Mouse (Mus musculus): ENCODE data around the gene Rnf126. TPM values are rescaled to one million over a fixed set of nuclear protein-coding genes. Genes with fewer than 3 reads are reported as not detected.

The Rnf126 gene
- total RNA-seq, 2 experiments from 2014 or later: 47.4 to 51.1 TPM

Other genes with a start within 250 kb of the Rnf126 start
- gene Plpp2, start 233.2 kb downstream of the Rnf126 start, total RNA-seq (2021): 10 to 100 TPM; 13.3 to 35.7 TPM
- gene Mier2, start 211.8 kb downstream of the Rnf126 start, total RNA-seq (2021): 10 to 100 TPM; 32.5 to 34.2 TPM
- not detected for gene Theg, start 179.6 kb downstream of the Rnf126 start, total RNA-seq (2021)
- gene C2cd4c, start 152.9 kb downstream of the Rnf126 start, total RNA-seq (2021): under 1 TPM; 0.07 to 0.13 TPM
- 1 to 10 TPM; 3.3 to 5.9 TPM for gene Shc2, start 129.0 kb downstream of the Rnf126 start, total RNA-seq (2021)
- gene Odf3l2, start 121.2 kb downstream of the Rnf126 start, total RNA-seq (2021): not detected
- gene Madcam1, start 102.4 kb downstream of the Rnf126 start, total RNA-seq (2021): not detected
- 10 to 100 TPM; 29.6 to 34.4 TPM for gene Tpgs1, start 97.6 kb downstream of the Rnf126 start, total RNA-seq (2021)
- gene Cdc34, start 84.8 kb downstream of the Rnf126 start, total RNA-seq (2021): 100 to 1,000 TPM in 1 of 2 experiments, 10 to 100 TPM in 1; 87.6 to 120 TPM
- 1 to 10 TPM; 1.2 to 1.3 TPM for gene Gzmm, start 77.9 kb downstream of the Rnf126 start, total RNA-seq (2021)
- 100 to 1,000 TPM; 618 to 637 TPM for gene Bsg, start 62.5 kb downstream of the Rnf126 start, total RNA-seq (2021)
- 1 to 10 TPM; 6.1 to 9.4 TPM for gene Hcn2, start 50.3 kb downstream of the Rnf126 start, total RNA-seq (2021)
- gene Polrmt, start 20.4 kb downstream of the Rnf126 start, total RNA-seq (2021): 10 to 100 TPM; 53.0 to 59.0 TPM
- under 1 TPM in 1 of 2 experiments, not detected in 1; 0.13 TPM for gene Fgf22, start 11.9 kb downstream of the Rnf126 start, total RNA-seq (2021)
- 10 to 100 TPM; 11.0 to 28.5 TPM for gene Fstl3, start 10.3 kb upstream of the Rnf126 start, total RNA-seq (2021)
- not detected for gene Prss57, start 24.0 kb upstream of the Rnf126 start, total RNA-seq (2021)
- gene Palm, start 26.6 kb upstream of the Rnf126 start, total RNA-seq (2021): 10 to 100 TPM; 59.4 to 62.2 TPM
- under 1 TPM; 0.60 to 0.74 TPM for gene Misp, start 54.0 kb upstream of the Rnf126 start, total RNA-seq (2021)
- 100 to 1,000 TPM; 301 to 357 TPM for gene Ptbp1, start 87.5 kb upstream of the Rnf126 start, total RNA-seq (2021)
- 1 to 10 TPM in 1 of 2 experiments, not detected in 1; 1.1 TPM for gene Prtn3, start 107.5 kb upstream of the Rnf126 start, total RNA-seq (2021)
- gene Plppr3, start 107.7 kb upstream of the Rnf126 start, total RNA-seq (2021): 1 to 10 TPM; 1.4 to 2.8 TPM
- gene Elane, start 119.3 kb upstream of the Rnf126 start, total RNA-seq (2021): not detected
- gene Cfd, start 123.9 kb upstream of the Rnf126 start, total RNA-seq (2021): 1,000 to 10,000 TPM; 1,757 to 2,495 TPM
- 10 to 100 TPM; 32.7 to 40.7 TPM for gene Med16, start 142.0 kb upstream of the Rnf126 start, total RNA-seq (2021)
- gene Gm26602, start 143.9 kb upstream of the Rnf126 start, total RNA-seq (2021): not detected
- gene Kiss1r, start 150.0 kb upstream of the Rnf126 start, total RNA-seq (2021): 1 to 10 TPM; 1.0 to 2.2 TPM
- 100 to 1,000 TPM in 1 of 2 experiments, 10 to 100 TPM in 1; 92.0 to 107 TPM for gene R3hdm4, start 154.3 kb upstream of the Rnf126 start, total RNA-seq (2021)
- gene Arid3a, start 160.1 kb upstream of the Rnf126 start, total RNA-seq (2021): 1 to 10 TPM; 3.6 to 4.3 TPM
- gene Wdr18, start 193.2 kb upstream of the Rnf126 start, total RNA-seq (2021): 10 to 100 TPM; 37.2 to 40.1 TPM
- under 1 TPM in 1 of 2 experiments, not detected in 1; 0.19 TPM for gene Grin3b, start 203.8 kb upstream of the Rnf126 start, total RNA-seq (2021)
- 100 to 1,000 TPM; 140 to 144 TPM for gene Tmem259, start 217.4 kb upstream of the Rnf126 start, total RNA-seq (2021)
- 10 to 100 TPM; 28.5 to 49.0 TPM for gene Cnn2, start 221.6 kb upstream of the Rnf126 start, total RNA-seq (2021)
- gene Abca7, start 229.5 kb upstream of the Rnf126 start, total RNA-seq (2021): 10 to 100 TPM; 20.6 to 22.3 TPM
- 1 to 10 TPM; 5.5 to 7.3 TPM for gene Arhgap45, start 249.7 kb upstream of the Rnf126 start, total RNA-seq (2021)